Mouse (Mus musculus) liver, adult 2 months (tissue): ENCODE measurements around the gene Mmachc.

ENCODE experiments used
- CTCF ChIP-seq: fragments of 200-500 bp; IDR thresholded peaks from 2 replicates; pipeline ENCODE4 v1.5.1; 2011; ENCODE audit warnings: low read depth, low read length, control low read depth
- POLR2A ChIP-seq: fragments of 200-500 bp; IDR thresholded peaks from 2 replicates; pipeline ENCODE4 v1.6.1; 2011; ENCODE audit warnings: low read length, control low read depth; ENCODE audit not compliant: insufficient read depth; ENCODE audit errors: extremely low read depth

DNA sequence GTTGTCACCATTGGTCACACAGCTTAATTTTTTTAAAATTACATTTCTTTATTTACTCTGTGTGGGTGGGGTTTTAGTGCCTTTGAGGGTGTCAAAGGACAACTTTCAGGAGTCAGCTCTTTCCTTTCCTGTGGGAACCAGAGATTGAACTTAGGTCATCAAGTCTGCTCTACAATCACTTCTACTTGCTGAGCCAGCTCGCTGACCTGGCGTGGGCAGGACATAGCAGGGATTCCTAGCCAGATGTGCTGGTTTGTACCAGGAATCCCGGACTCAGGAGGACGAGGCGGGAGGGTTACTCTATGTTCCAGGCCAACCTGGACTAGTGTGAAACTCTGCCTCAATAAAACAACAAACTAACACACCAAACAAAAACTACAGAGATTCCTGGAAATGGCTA, 24.1 kb upstream of the Mmachc start:
- no peak for TF ChIP-seq CTCF
- TF ChIP-seq POLR2A: no peak
